Mouse (Mus musculus) heart, postnatal 0 days (tissue): ENCODE data around the gene Apold1. TPM values are rescaled to one million over a fixed set of nuclear protein-coding genes. Genes with fewer than 3 reads are reported as not detected.
A peak's percentile ranks its signal among the peaks of the same experiment; 100 is the strongest.

Source experiments
- ATAC-seq: fragments of 200-750 bp; cut with Nextera tagmentation; 2 replicates; pipeline ENCODE4 v1.8.0; 2017; ENCODE audit warnings: low read depth, moderate number of reproducible peaks, moderate library complexity; ENCODE audit not compliant: insufficient read depth
- DNase-seq: peaks from one replicate; pipeline ENCODE4 v3.0.0-alpha.2; 2016; ENCODE audit warnings: low spot score
- H3K27ac ChIP-seq: fragments of 300-500 bp; sonication (generic); 2 replicates; pipeline ENCODE4 v1.5.1; 2014; ENCODE audit warnings: low read depth, mild to moderate bottlenecking
- H3K27me3 ChIP-seq: fragments of 300-500 bp; sonication (generic); 2 replicates; pipeline ENCODE4 v1.6.1; 2014; ENCODE audit warnings: low read length, mixed read lengths; ENCODE audit not compliant: control insufficient read depth, insufficient read depth
- H3K36me3 ChIP-seq: fragments of 300-500 bp; sonication (generic); replicated peaks from 2 replicates; pipeline ENCODE4 v1.6.1; 2014; ENCODE audit warnings: low read length, mixed read lengths; ENCODE audit not compliant: control insufficient read depth, insufficient read depth
- H3K4me1 ChIP-seq: fragments of 300-500 bp; sonication (generic); 2 replicates; pipeline ENCODE4 v1.6.1; 2014; ENCODE audit warnings: antibody characterized with exemption; ENCODE audit not compliant: control insufficient read depth, insufficient read depth
- H3K4me2 ChIP-seq: fragments of 300-500 bp; sonication (generic); 2 replicates; pipeline ENCODE4 v1.6.1; 2014; ENCODE audit warnings: low read depth, mild to moderate bottlenecking, low read length, moderate library complexity
- H3K4me3 ChIP-seq: fragments of 300-500 bp; sonication (generic); 2 replicates; pipeline ENCODE4 v1.5.1; 2014; ENCODE audit warnings: low read depth, low read length
- H3K9ac ChIP-seq: fragments of 300-500 bp; sonication (generic); replicated peaks from 2 replicates; pipeline ENCODE4 v1.6.1; 2014; ENCODE audit warnings: low read depth, low read length, mixed read lengths
- H3K9me3 ChIP-seq: fragments of 300-500 bp; sonication (generic); replicated peaks from 2 replicates; pipeline ENCODE4 v1.6.1; 2016; ENCODE audit warnings: low read length; ENCODE audit not compliant: control insufficient read depth
- CTCF ChIP-seq: IDR thresholded peaks from 2 replicates; pipeline ENCODE4 v1.5.1; 2016; ENCODE audit warnings: antibody characterized with exemption, control low read depth, low read depth
- EP300 ChIP-seq: IDR thresholded peaks from 2 replicates; pipeline ENCODE4 v1.6.1; 2016; ENCODE audit warnings: antibody characterized with exemption, low read depth
- WGBS: fragments of 180-500 bp; shearing (Covaris S2); extraction: QIAGEN DNeasy Blood & Tissue Kit; methylation state at CpG from one replicate; pipeline ENCODE4 v1.1.7; 2014; 5-methylcytosine and 5-hydroxymethylcytosine counted together
- polyA plus RNA-seq: library from polyadenylated mRNA; unstranded; fragments of >200 nt; fragmentation: Nextera tagmentation; extraction: Ambion mirVana; gene quantifications from 2 replicates; pipeline ENCODE4 v1.2.1, GENCODE M21; 2015
- total RNA-seq: library from RNA; depleted of rRNA; stranded (reverse); fragments of >200 nt; gene quantifications from 2 replicates; pipeline ENCODE4 v1.2.3, GENCODE M21; 2014; ENCODE audit warnings: low replicate concordance

Apold1 gene
- total and polyA plus RNA-seq, 2 experiments from 2014 or later, result 6.9 to 28.5 TPM

GRCm38 (mm10) chr6:134976628-134977027 lies 4.9 kb upstream of the Apold1 start:
- Histone ChIP-seq H3K27me3 (no peaks in the 10 kb centered on the region), H3K27ac (peak overlapping the region; percentile 16; the same call in 1 of the 2 replicates), H3K4me1 (peaks cover 5% of the 10 kb centered on the region; the same call in 1 of the 2 replicates), H3K9me3 (no peaks in the 10 kb centered on the region), H3K9ac (no peak overlapping the region), H3K4me2 (no peak overlapping the region), H3K36me3 (no peaks in the 10 kb centered on the region), H3K4me3 (no peak overlapping the region)
- ATAC-seq (peak; percentile 47; the same call in 1 of the 2 replicates), DNase-seq (peak; percentile 30)
- TF ChIP-seq EP300 (peak; percentile 78), CTCF (no peak)
- WGBS, result 8% methylated on average over 6 of the region's 6 CpGs

- peak overlapping the region; percentile 85 for H3K27ac ChIP-seq
- DNase-seq, result peak; percentile 88
- H3K4me1 ChIP-seq, result peaks cover 7% of the 10 kb centered on the region; the same call in 1 of the 2 replicates
- peak overlapping the region; percentile 53 for H3K9ac ChIP-seq
- no peaks in the 10 kb centered on the region for H3K27me3 ChIP-seq
- no peaks in the 10 kb centered on the region for H3K9me3 ChIP-seq
- H3K36me3 ChIP-seq, result no peaks in the 10 kb centered on the region
- TF ChIP-seq EP300 (no peak), CTCF (peak; percentile 74)
- peak overlapping the region; percentile 85 for H3K4me2 ChIP-seq
- 2% methylated on average over 61 of the region's 62 CpGs for WGBS
- peak overlapping the region; percentile 69 for H3K4me3 ChIP-seq
- peak; percentile 82 for ATAC-seq
Observed at GRCm38 (mm10) chr6:134983529-134984370, 2.2 kb downstream of the Apold1 start.

- peaks cover 7% of the 10 kb centered on the region; the same call in 1 of the 2 replicates for H3K4me1 ChIP-seq
- H3K27me3 ChIP-seq, result no peaks in the 10 kb centered on the region
- TF ChIP-seq EP300 (no peak), CTCF (peak; percentile 55)
- H3K4me2 ChIP-seq, result peak overlapping the region; percentile 85
- H3K4me3 ChIP-seq, result peak overlapping the region; percentile 69
- no peaks in the 10 kb centered on the region for H3K9me3 ChIP-seq
- H3K9ac ChIP-seq, result no peak overlapping the region
- H3K27ac ChIP-seq, result no peak overlapping the region
- no peak for DNase-seq
- no peaks in the 10 kb centered on the region for H3K36me3 ChIP-seq
- 58% methylated on average over 3 of the region's 3 CpGs for WGBS
- no peak for ATAC-seq
Observed at GRCm38 (mm10) chr6:134984748-134985147, 3.2 kb downstream of the Apold1 start.

GRCm38 (mm10) chr6:134988377-134988776 lies 6.9 kb downstream of the Apold1 start:
- H3K9me3 ChIP-seq, result no peaks in the 10 kb centered on the region
- H3K4me3 ChIP-seq, result no peak overlapping the region
- H3K4me1 ChIP-seq, result 0 out of 2 replicates have a peak, but pooled peaks cover 4% of the 10 kb centered on the region
- no peaks in the 10 kb centered on the region for H3K27me3 ChIP-seq
- no peak overlapping the region for H3K27ac ChIP-seq
- H3K9ac ChIP-seq, result no peak overlapping the region
- ATAC-seq, result no peak
- TF ChIP-seq EP300 (no peak), CTCF (no peak)
- 42% methylated on average over 9 of the region's 9 CpGs for WGBS
- H3K4me2 ChIP-seq, result no peak overlapping the region
- no peaks in the 10 kb centered on the region for H3K36me3 ChIP-seq
- no peak for DNase-seq

- Histone ChIP-seq H3K4me2 (no peak overlapping the region), H3K9me3 (no peaks in the 10 kb centered on the region), H3K36me3 (no peaks in the 10 kb centered on the region), H3K9ac (no peak overlapping the region), H3K4me1 (no peaks in the 10 kb centered on the region), H3K27ac (no peak overlapping the region), H3K27me3 (no peaks in the 10 kb centered on the region), H3K4me3 (no peak overlapping the region)
- TF ChIP-seq EP300 (no peak), CTCF (no peak)
- no peak for DNase-seq
- WGBS, result 77% methylated on average over 6 of the region's 6 CpGs
- ATAC-seq, result no peak
Observed at GRCm38 (mm10) chr6:134990674-134991073, 9.2 kb downstream of the Apold1 start.
